ENCODE assay signal across 17 mouse cellular contexts in genomic region chr8:123840578-123841345, GRCm38 (mm10). TPM values are rescaled to one million over a fixed set of nuclear protein-coding genes. Genes with fewer than 3 reads are reported as not detected.
DNase-seq lines count a peak whose midpoint lies in the region.
"Had no signal": no experiment of that assay in that cellular context is flagged by ENCODE, and none has a peak within 500 bp of the region (broad histone marks: within the 10 kb centered on the region; RNA-seq: fewer than 3 reads in every experiment).

No protein-coding gene starts in this region.

- peak; percentile 83 for DNase-seq in left cerebral cortex, adult 11 months (ENCODE audit: low spot score)
- DNase-seq in left cerebral cortex, postnatal 4 days = no peak
- peak; percentile 59 to 72 for DNase-seq in frontal cortex, postnatal 14 days (ENCODE audit: low spot score in 2 of 2)
- DNase-seq in left cerebral cortex, postnatal 25 days (ENCODE audit: low spot score in 2 of 2) = peak; percentile 84 to 97
- DNase-seq in right cerebral cortex, postnatal 36 days (ENCODE audit: low spot score in 2 of 2) = peak; percentile 86 to 93
- DNase-seq in thymus, postnatal 36 days = no peak
- DNase-seq in adrenal gland, postnatal 10 days = no peak
- no peak for DNase-seq in ovary, postnatal 14 days (ENCODE audit: low spot score)
- DNase-seq: adrenal gland, postnatal 36 days; cerebellum, adult 9-10 months; gastrocnemius, adult 2 months; heart, adult 18-20 months; kidney, adult 18-20 months; kidney, postnatal 25 days; liver, embryonic 13.5 days; thymus, adult 2 months had no signal

- intact Hi-C loops in left cerebral cortex, postnatal 4 days (cut with DNase I) = no loop called here
- intact Hi-C loops in left cerebral cortex, postnatal 25 days (cut with DNase I) = loop anchor here (1.0 to 2.0 kb wide), 3 partner anchors 19 to 72 kb away; no protein-coding TSS in a partner anchor

RNA-seq across cellular contexts. Expression of gene Ccsap, which starts 19.2 kb away (rescaled TPM):
- 10 to 100 TPM; 21.5 to 25.8 TPM for total RNA-seq in left cerebral cortex, postnatal 4 days (2021)
- 10 to 100 TPM; 67.4 to 72.8 TPM for total RNA-seq in left cerebral cortex, postnatal 25 days (2021)
- total RNA-seq in adrenal gland, postnatal 10 days (2021) = 1 to 10 TPM; 3.5 to 4.8 TPM

RNA-seq across cellular contexts. Expression of gene Rab4a, which starts 35.0 kb away (rescaled TPM):
- total RNA-seq in left cerebral cortex, postnatal 4 days (2021) = 10 to 100 TPM; 61.7 to 68.4 TPM
- 10 to 100 TPM; 45.0 to 47.0 TPM for total RNA-seq in left cerebral cortex, postnatal 25 days (2021)
- total RNA-seq in adrenal gland, postnatal 10 days (2021) = 10 to 100 TPM; 19.6 to 21.3 TPM

RNA-seq across cellular contexts. Expression of gene Acta1, which starts 53.8 kb away (rescaled TPM):
- total RNA-seq in left cerebral cortex, postnatal 4 days (2021) = 1 to 10 TPM; 5.5 to 7.1 TPM
- 10 to 100 TPM; 12.1 to 13.9 TPM for total RNA-seq in left cerebral cortex, postnatal 25 days (2021)
- total RNA-seq in adrenal gland, postnatal 10 days (2021) = 1,000 to 10,000 TPM in 1 of 2 experiments, 100 to 1,000 TPM in 1; 919 to 3,617 TPM
- total RNA-seq: hematopoietic stem cell, adult 5-6 weeks had no signal

Comparison
In these comparisons a context has a peak if more than half of its experiments do, and no peak if none do; other contexts are left out.
1. DNase-seq: peak in left cerebral cortex, adult 11 months (single experiment), frontal cortex, postnatal 14 days (2 of 2), left cerebral cortex, postnatal 25 days (2 of 2) and right cerebral cortex, postnatal 36 days (2 of 2); none in left cerebral cortex, postnatal 4 days (single experiment), thymus, postnatal 36 days (0 of 2), adrenal gland, postnatal 10 days (single experiment) and ovary, postnatal 14 days (single experiment).
2. RNA of gene Acta1, which starts 53.8 kb away (total RNA-seq): 919 to 3,617 TPM in adrenal gland, postnatal 10 days; 12.1 to 13.9 TPM in left cerebral cortex, postnatal 25 days and 5.5 to 7.1 TPM in left cerebral cortex, postnatal 4 days; every median in the first group is over 10 times any median in the second.